Mouse (Mus musculus): ENCODE results near the gene Pak2.

- no peak for TF ChIP-seq POLR2A (IDR thresholded peaks at IDR 0.05; ENCODE audit: low read depth, low read length)
- TF ChIP-seq CTCF (conservative IDR thresholded peaks at IDR 0.05; ENCODE audit: insufficient read depth, insufficient read length, low read depth, low read length) = no peak
Measured at GRCm38 (mm10) chr16:32068389-32069300, 10.5 kb downstream of the Pak2 start.

All from kidney, adult 2 months (tissue).